Mouse (Mus musculus) hindlimb bud, embryonic 11.5 days (tissue): Measurements from ENCODE around the gene Plxnc1.

Experiments used
- DNase-seq: peaks from one replicate; pipeline ENCODE4 v3.0.0-alpha.2; 2012; ENCODE audit warnings: low read depth, low spot score; ENCODE audit errors: extremely low spot score

The Plxnc1 gene

DNA sequence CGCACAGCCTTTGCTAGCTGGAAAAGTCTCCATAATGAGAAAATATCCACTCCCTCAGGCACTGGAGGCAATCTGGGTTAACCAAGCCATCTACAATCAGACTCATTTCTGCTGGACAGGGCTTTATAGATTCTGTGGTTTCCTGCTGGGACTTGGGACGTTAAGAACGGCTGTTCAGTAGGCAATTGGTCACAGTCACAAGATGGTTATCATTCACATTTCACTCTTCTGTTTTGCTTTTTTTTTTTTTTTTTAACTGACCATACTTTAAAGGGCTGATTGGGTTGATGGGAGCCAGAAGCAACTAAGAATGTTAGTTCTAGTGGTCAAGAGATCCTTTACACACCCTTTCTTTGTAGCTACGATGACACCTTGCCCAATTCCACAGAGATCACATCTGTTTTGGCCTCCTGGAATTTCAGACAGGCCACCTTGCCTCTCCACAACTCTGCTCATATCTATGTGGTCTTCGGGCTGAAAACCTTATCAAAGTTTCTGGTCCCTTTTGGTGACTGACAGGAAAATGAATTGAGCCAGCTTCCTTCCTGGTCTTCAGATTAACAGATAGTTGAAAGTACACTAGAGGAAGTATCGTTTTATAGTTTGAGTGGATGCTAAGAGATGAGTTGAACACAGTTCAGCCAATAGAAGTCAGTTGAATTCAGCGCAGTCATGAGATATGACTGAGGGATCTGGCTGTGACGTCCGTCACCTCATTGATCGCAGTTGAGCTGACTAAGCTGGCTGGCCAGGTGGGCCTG lies 3.5 kb upstream of the Plxnc1 start:
- no peak for DNase-seq

DNA sequence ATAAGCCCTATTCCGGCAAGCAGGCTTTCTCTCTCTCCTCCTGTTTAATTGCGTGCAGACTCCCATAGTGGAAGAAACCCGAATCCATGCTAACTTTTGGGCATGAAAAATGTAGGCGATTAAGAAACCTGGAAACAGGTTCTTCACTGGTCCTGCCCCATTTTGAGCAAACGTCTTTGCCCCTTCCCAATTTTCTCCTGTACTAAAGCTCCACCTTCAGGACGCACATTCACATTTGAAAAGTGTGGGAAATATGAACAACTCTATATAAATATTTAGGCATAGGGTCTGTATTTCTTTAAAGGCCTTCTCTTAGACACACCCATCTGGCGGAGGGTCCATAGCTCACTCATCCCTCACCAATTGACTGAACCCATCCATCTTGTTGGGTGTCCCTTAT lies 2.8 kb upstream of the Plxnc1 start:
- no peak for DNase-seq

DNA sequence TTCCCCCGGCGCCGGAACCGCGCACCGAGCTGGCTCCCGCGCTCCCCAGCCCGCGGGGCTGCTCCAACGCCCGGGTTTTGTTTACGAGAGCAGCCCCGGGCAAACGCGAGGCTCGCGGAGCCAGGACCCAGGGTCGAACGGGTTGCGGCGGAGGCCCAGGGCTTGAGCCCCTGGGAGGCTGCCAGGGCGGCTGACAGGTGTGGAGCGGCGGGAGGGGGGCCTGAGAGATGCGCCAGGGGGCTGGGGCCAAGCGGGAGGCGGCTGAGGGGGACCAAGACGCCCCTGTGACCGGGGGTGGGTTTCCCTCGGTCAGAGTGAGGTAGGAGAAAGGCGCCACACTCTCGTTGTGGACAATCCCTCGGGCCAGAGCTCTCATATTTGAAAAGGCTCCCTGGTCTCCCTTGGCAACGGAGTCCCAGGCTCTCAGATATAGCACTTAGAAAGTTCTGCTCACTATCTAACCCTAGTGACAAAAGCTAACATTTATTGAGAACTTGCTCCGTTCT lies 624 bp upstream of the Plxnc1 start:
- no peak for DNase-seq

DNA sequence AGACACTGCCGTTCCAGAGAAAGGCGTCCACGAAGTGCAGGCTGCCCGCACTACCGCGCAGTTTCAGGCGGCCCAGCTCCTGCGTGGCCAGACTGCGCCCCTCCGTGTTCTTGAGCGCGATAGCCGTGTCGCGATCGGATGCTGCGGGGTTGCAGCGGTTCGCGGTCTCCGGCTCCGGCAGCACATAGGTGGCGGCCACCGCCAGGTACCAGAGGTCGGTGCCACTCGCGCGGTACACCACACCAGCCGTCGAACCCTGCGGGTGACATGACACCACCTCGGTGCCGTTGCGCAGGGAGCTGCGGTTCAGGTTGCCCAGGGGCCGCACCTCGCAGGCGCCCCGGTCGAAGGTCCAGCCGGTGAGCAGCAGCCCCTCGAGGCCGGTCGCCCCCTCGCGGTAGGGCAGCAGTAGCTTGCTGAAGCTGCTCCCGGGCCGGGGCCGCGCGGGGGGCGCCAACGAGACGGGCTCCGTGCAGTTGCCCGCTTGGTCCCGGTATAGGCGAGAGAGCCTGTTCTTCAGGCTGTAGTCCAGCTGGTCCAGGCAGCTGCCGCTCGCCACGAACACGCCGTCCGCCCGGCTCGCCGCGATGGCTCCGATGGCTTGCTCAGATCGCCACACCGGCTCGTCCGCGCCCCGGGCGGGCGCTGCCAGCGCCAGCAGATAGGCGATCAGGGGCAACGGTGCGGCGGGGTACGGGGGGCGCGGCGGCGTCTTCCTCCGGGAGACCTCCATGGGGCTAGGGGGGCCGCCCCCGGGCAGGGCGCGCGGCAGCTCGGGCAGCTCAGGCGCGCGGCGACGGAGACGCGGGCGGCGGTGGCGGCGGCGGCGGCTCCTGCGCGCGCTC lies 567 bp downstream of the Plxnc1 start:
- DNase-seq = no peak

DNA sequence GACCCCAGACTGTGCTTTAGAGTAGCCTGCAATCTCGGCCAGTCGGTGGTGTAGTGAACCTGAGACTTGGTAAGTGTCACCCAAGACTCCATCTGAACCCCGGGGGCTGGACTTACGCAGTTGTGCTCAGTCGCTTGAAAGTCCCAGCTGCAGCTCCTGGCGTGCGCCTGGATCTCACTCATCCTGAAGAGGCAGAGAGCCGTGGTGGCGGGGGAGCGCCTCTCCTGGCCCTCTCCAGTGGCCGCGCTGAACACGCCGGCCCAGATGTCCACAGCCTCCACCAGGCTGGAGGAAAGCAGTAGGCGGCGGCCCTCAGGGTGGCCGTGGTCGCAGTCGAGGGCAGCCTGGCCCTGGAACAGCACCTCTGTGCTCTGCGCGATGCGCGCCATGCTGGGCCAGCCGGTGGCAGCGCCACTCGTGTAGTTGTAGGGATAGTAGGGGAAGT lies 1.2 kb downstream of the Plxnc1 start:
- no peak for DNase-seq

DNA sequence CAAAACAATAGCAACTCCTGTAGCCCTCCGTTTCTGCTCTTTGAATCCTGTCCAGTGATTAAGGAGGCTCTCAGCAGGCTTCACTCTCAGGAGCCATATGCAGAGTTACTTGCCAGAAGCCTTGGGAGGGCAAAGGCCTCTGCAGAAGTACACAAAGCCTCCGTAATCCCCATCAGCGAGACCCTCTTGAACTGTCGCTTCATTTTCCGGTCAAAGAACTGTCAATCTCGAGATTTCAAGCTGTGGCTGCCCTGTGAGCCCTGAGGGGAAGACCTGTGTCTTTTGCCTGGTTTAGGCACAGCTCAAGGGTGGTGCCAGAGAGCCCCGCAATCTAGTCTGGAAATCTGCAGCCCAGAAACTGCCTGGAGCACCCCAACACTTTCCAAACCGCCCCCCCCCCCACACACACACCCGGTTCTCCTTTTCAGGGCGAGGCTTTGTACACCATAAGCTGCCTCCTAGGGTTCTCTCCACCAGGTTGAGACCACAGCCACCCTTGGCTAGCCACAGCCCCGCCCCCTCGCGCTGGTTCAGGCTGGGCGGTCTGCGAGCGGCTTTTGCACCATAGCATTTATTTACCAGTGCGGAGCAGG lies 2.1 kb downstream of the Plxnc1 start:
- DNase-seq = no peak

DNA sequence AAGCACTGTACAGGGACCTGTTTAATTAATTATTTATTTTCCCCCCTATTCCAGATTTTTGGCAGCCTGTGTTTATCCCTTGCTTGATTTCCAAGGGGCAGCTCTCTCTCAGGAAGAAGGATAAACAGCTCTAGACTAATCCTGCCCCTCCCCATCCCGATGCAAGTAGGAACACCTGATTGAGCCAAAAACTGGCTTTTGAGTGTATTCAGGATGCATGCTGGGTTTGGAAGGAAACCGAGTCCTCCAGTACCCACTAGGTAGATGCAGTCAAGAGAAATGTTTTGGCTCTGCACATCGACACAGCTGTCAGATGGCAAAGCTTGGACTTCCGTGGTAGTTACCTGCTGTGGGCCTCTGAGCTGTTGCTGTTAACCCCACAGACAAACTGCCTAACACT lies 3.1 kb downstream of the Plxnc1 start:
- no peak for DNase-seq

DNA sequence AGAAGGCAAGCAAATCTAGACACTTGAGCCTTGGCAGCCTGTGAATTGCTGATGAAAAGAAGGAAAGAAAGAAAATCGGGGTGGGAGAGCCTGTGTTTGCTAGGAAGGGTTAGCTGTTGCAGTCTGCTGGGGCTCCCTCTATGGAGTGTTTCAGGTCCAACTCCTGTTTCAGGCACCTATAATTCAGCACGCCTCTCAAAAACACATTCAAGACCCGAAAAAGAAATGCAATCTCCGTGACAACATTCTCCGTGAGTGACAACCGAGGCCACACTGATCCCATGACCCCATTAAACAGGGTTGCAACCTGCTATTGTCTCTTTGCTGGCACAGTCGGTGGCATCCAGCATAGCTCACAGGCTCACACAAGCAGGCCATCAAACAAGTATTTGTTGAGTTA lies 3.8 kb downstream of the Plxnc1 start:
- no peak for DNase-seq

DNA sequence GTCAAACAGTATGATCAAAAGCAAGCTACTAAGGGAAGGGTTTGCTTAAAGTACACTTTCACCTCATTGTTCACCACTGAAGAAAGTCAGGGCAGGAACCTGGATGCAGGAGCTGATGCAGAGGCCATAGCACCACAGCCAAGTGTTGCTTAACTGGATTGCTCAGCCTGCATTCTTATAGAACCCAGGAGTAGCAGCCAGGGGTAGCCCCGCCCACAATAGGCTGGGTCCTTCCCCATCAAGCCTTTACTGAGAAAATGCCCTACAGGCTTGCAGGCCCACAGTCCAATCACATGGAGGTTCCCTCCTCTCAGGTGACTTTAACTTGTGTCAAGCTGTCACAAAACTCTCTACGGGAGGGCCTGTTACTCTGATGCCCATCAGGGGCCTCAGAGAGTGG lies 4.6 kb downstream of the Plxnc1 start:
- no peak for DNase-seq

DNA sequence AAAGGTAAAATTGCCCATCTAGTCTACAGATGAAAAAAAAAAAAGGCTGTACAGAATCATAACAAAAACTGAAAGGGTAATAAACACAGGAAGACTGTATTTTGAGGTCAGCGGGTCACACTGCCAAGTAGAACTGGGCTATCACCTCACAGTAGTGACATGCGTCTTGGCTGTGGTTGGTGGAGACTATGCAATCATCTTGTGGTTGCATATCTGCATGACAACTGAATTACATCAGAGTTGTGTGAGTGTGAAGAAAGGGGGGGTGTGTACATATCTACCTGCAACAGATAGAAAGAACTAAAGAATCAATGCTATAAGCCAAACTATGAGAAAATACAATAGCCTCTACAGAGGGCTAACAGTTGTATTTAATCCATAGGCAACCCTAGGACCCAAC lies 5.7 kb downstream of the Plxnc1 start:
- DNase-seq = no peak

DNA sequence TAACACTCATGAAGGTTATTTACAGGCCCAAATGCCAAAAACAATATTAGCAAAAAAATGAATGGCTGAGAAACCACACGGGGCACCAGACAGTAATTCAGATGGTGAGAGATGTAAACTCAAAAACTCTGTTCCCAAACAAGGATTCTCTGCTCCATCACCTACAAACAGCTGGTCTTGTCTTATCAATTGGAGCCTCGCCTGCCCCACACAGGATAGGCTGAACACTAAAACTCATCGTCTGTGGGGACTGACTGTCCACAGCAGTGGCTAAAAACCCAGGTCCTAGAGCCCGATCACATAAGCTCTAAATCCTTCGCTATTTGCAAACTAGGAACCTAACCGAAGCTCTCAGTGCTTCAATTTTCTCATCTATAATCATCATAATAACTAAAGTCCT lies 6.3 kb downstream of the Plxnc1 start:
- no peak for DNase-seq

DNA sequence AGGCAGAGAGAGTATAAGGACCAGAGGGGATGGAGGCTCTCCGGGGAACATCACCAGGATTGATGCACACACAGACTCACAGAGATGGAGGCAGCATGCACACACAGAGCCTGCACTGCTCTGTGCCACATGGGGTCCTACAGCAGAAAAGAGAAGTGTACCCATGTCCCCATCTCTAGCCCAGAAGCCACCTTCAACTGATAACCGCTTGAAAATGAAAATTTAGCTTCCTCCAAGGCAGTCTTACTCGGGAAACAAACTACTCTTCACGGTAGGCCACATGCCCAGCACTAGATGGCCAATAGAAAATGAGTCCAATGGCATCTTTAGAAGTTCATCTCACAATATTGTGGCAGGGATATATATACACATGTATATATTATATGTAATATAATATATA lies 9.4 kb downstream of the Plxnc1 start:
- DNase-seq = no peak

DNA sequence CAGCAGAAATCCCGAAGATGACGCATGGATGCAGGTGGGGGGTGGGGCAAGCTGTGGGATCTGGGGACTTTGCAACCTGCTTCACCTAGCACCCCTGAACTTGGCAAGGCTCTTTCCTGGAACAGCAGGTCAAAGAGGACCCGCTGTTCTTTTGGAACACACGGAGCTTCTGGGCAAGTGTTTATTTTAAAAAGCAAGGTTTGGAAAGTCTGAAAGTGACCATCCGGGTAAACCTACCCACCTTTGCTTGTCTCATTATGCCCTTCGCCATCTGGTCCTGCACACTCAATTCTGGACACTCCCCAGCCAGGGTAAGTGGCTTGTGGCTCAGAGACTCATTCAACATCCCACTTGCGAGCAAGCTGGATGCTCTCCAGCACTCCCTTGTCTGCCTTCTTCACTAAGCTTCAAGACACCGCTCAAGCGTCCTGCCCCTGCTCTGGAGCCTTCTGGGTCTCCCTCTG lies 10.5 kb downstream of the Plxnc1 start:
- no peak for DNase-seq

DNA sequence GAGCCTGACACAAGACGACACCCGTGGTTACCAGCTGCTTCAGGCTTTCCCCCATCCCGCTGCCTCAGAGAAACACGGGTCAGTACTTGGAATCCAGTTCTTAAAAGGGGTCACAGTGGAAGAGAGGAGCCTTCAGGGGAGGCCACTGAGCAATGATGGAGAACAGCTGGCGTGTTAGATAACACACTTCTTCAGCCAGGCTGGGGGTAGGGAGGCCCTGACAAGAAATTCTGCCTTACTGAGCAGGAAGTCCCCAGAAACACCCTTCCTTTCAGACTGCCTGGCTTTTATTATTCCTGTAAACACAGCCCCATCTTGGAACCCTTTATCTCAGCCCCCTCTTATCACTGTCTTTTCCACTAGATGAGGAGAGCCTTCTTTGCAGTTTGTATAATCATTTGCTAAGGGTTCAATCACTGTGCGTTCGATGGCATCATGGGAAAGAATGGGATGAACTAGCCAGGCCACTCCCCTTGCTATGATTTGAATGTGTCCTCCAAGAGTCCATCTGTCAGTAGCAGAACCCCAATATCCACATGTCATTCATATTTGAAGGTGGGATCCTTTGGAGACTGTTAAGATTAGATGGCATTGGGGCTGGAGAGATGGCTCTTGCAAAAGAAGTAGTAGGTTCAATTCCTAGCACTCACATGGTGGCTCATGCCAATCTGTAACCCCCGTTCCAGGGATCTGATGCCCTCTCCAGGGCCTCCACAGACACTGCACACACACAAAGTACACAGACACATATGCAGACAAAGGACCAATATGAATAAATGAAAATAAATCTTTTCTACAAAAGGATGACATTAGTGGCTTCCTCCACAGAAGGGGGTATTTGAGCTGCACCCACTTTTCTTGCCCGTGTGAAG lies 12.4 kb downstream of the Plxnc1 start:
- no peak for DNase-seq

DNA sequence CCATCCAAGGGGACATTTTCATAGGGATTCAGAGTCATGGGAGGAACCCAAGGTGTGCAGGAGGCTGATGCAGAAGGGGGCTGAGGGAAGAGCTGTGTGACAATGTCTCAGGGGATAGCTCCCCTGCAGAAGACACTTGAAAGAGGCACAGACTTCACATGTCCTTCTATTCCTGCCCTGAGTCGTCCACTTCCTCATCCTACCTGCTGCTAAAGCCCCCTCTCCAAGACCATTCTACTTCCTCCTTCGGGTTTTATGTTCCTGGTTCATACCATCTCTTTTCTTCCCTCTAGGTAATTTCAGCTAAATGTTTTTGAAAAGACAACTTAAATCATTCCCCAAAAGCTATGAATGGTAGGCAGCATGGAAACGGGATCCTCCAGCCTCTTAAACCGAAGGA lies 16.5 kb downstream of the Plxnc1 start:
- DNase-seq = no peak

DNA sequence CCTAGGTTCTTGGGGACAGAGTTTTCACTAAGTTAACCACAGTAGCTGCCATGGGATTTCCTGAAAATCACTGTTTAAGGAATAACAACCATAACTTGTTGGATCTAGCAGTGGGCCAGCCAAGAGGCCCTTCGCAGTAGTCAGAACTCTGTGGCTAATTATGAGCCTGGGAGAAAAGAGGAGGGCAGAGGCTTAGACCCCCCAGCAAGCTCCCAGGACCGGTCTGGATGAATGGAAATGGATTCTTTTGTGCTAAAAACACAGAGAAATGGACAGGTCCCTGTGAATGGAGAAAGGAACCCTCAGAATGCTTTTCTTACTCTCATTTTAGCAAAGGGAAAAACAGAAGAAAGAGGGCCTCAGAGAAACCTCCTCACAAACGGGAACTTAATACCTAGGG lies 18.3 kb downstream of the Plxnc1 start:
- DNase-seq = no peak

DNA sequence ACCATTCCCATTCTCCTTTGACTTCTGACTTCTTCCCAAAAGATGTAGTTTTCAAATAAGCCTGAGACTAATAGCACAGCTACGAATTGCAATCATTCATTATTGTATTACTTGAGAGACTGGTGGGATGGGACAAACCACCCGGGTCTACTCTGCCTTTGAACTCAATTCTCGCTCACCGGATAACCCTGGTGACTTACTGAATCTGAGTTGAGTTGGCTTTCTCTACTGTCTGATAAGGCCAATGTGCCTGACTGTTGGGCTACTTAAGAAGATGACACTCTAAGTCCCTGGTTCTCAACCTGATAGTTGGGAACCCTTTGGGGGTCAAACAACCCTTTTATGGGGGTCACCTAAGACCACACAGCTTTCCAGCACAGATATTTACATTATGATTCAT lies 19.8 kb downstream of the Plxnc1 start:
- DNase-seq = no peak

DNA sequence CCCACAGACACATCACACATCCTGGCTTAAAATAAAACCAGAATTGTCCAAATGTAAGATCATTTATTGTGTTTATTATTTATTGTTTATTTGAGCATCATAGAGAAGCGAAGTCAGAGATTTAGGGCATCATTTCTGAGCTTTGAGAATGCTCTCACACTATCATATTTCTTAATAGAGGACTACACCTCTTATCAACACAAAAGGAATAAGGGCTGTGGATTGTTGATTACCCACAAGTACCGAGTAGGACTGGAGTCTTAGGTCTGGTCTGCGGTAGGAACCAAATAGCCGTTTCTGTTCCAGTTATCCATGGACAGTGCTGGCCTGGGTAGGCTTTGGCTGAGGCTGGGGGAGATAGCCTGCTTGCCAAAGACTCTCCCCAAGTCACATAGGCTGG lies 20.2 kb downstream of the Plxnc1 start:
- no peak for DNase-seq

DNA sequence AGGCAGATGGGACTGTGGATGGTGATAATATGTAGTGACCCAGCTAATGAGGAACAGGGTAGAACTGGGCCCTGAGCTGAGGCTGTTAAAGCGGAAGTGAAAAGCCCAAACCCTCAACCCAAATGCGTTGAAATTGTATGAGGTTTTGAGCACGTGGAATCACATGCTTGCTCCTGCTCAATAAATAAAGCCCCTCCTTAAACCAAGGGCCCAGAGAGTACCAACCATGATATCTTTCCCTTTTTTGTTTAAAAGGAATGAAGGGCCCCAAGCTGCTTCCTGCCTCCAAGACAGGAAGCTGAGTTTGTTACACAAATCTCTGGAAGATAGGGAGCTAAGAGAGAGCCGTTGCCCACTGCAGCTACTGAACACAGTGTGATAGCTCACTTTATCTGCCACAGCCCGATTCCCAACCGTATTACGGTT lies 21.3 kb downstream of the Plxnc1 start:
- no peak for DNase-seq

DNA sequence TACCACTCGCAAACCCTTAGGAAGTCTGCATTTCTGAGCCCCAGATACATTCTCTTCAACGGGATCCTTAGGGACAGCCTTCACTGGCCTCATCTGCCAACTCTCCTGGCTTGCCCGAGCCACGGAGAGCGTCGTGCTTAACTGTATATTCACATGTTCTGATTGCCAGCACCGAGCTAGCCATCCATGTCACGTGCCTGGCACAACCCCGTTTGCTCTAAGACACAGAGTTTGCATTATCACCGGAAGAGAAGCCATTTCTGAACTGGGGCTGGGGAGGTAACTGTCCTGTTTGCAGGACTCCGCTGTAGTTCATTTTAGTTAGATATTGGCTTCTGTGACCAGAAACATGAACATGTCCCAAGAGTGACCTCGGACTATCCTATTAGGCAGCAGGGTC lies 21.8 kb downstream of the Plxnc1 start:
- no peak for DNase-seq

DNA sequence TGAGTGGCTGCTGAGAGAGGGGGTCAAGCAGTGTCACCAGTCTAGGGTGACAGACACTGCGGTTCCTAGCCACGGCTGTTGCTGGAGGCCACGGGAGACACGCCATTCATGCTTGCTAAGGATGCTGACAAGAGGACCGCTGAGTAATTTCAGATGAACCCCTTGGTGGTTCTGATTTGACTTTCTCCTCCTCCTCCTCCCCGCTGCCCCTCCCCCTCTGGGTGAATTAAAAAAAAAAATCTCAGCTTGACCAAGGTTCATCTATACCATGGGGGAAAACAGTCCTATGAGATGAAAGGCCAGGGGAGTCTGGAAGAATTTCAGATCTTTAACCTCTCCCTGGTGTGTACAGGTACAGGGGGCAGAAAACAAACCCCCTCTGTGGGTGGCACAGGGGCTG lies 22.9 kb downstream of the Plxnc1 start:
- no peak for DNase-seq
